Mouse (Mus musculus) hindbrain, embryonic 10.5 days (tissue): ENCODE data around the gene Fpr2. TPM values are rescaled to one million over a fixed set of nuclear protein-coding genes. Genes with fewer than 3 reads are reported as not detected.
"Not testable (repeated sequence)": the region's sequence is repeated elsewhere in the genome, so short reads cannot be mapped to it uniquely, and the experiment has no call there.

ENCODE experiments used
- DNase-seq: peaks from one replicate; pipeline ENCODE4 v3.0.0-alpha.2; 2017; ENCODE audit warnings: low spot score
- H3K27ac ChIP-seq: fragments of 300-500 bp; sonication (generic); 2 replicates; pipeline ENCODE4 v1.5.1; 2016; ENCODE audit warnings: mild to moderate bottlenecking, moderate library complexity
- H3K27me3 ChIP-seq: fragments of 300-500 bp; sonication (generic); 2 replicates; pipeline ENCODE4 v1.6.1; 2016; ENCODE audit warnings: mild to moderate bottlenecking; ENCODE audit not compliant: poor library complexity, insufficient read depth, severe bottlenecking
- H3K36me3 ChIP-seq: fragments of 300-500 bp; sonication (generic); 2 replicates; pipeline ENCODE4 v1.6.1; 2016; ENCODE audit warnings: mild to moderate bottlenecking, moderate library complexity
- H3K4me1 ChIP-seq: fragments of 300-500 bp; sonication (generic); replicated peaks from 2 replicates; pipeline ENCODE4 v1.6.1; 2016; ENCODE audit warnings: mild to moderate bottlenecking
- H3K4me3 ChIP-seq: fragments of 300-500 bp; sonication (generic); 2 replicates; pipeline ENCODE4 v1.5.1; 2016; ENCODE audit warnings: mild to moderate bottlenecking, moderate library complexity
- H3K9me3 ChIP-seq: fragments of 300-500 bp; sonication (generic); 2 replicates; pipeline ENCODE4 v1.6.1; 2016; ENCODE audit warnings: mild to moderate bottlenecking, moderate library complexity
- WGBS: fragments of 180-500 bp; shearing (Covaris S2); methylation state at CpG from one replicate; pipeline ENCODE4 v1.1.7; 2016; 5-methylcytosine and 5-hydroxymethylcytosine counted together
- polyA plus RNA-seq: library from polyadenylated mRNA; unstranded; fragments of >200 nt; fragmentation: Nextera tagmentation; extraction: Ambion mirVana; gene quantifications from 2 replicates; pipeline ENCODE4 v1.2.1, GENCODE M21; 2016

Gene Fpr2
- polyA plus RNA-seq, 1 experiment from 2014 or later: not detected

DNA sequence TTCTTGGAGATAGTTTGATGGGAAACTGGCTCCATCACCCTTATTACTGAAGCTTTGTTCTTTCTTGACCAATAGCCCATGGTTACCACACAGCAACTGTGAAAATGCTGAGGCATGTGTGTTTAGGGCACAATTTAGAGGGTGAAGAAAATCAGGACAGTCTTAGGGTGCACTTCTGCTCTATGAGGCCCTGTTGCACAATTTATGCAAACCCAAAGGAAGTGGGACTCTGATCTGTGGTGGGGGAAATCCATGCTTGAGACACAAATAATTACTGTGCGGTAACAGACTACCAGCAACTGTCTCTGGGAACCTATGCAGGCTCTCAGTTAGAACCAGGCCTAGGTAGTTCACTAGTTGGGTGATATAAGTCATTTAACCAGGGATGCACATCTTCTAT is 13.1 kb downstream of the Fpr2 start:
- Histone ChIP-seq H3K9me3 (no peaks in the 10 kb centered on the region), H3K27me3 (no peaks in the 10 kb centered on the region), H3K4me1 (no peaks in the 10 kb centered on the region), H3K36me3 (no peaks in the 10 kb centered on the region), H3K4me3 (no peak overlapping the region), H3K27ac (no peak overlapping the region)
- 85% methylated on average over 1 of the region's 1 CpGs for WGBS
- DNase-seq: no peak

DNA sequence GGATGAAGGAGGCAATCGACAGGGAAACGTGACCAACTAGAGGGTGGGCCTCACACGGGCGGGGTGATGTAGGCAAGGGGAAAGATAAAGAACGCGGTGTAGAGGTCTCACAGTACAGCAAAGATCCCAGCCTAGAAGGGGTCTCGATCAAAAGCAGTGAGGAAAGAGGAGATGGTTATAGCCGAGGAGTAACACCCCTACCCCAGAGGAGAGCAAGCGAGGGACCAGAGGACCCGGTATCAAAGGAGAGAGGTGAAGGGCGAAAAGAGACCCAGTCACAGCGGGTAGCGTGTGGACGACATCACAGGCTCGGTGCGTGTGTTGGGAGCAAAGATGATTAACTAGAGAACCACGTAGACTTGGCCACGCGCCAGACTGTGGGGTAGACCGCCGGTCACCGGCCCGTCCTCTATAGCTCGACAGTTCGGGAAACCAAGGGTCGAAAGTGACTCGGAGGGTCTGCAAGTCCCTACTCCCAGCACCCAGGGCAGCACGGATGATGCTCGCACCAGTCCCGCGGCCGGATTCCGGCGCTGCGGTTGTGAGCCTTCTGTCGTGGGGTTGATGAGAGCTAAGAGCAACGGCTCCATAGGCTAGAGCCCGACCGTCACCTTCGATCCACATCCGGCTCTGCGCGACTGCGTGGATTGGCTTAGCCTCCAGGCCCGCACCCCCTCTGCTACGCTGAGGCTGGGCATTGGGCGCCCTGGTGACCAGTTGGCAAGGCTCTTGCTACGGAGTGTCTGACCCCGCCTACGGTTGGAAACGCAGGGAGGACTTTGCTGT is 22.2 kb downstream of the Fpr2 start:
- 21% methylated on average over 51 of the region's 51 CpGs for WGBS
- peak; percentile 85 for DNase-seq
- Histone ChIP-seq H3K9me3 (peaks cover 11% of the 10 kb centered on the region; the same call in 1 of the 2 replicates), H3K36me3 (no peaks in the 10 kb centered on the region), H3K27me3 (no peaks in the 10 kb centered on the region), H3K27ac (peak overlapping the region; percentile 83), H3K4me1 (0 out of 2 replicates have a peak, but pooled peaks cover 6% of the 10 kb centered on the region), H3K4me3 (peak overlapping the region; percentile 57)

DNA sequence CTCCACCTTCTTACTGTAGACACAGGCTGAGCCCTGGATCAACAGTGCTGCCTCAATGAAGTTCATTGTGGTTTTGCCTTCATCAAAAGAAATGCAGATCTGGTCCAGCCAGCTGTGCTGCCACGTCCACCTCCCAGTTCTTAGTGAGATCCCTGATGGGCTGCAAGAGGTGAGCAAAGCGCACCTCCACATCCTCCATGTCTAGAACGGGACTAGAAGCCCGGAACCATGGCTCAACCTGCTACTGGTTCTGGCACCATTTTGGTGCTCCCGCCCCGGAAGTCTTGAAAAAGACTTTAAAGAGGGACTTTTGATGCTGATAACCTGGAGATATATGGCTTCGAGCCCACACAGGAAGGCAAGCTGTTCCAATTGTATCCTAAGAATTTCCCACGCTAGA is 25.0 kb downstream of the Fpr2 start:
- H3K36me3 ChIP-seq, H3K4me1 ChIP-seq, DNase-seq, H3K4me3 ChIP-seq, H3K27ac ChIP-seq, H3K27me3 ChIP-seq: not testable (repeated sequence)
- WGBS: 88% methylated on average over 8 of the region's 8 CpGs
- peaks cover 14% of the 10 kb centered on the region; the same call in 1 of the 2 replicates for H3K9me3 ChIP-seq

DNA sequence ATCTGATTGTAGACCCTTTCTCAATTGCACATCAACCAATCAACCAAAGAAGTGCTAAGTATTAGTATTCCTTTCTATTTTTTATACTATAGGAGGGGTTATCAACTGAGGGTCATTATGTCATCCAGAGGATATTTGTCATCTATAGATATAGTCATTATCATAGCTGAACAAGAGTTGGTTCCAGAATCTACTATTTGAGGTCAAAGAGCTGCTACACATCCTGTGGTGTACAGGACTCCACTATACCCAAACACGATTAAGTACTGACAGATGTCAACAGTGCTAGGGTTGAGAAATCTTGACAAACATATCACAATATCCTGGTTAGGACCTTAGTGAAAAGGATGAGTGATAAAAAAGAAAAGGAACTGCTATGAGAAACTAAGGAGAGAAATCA is 29.8 kb downstream of the Fpr2 start:
- H3K27ac ChIP-seq: no peak overlapping the region
- H3K27me3 ChIP-seq: no peaks in the 10 kb centered on the region
- no peak for DNase-seq
- peaks cover 3% of the 10 kb centered on the region; the same call in 1 of the 2 replicates for H3K9me3 ChIP-seq
- H3K36me3 ChIP-seq: no peaks in the 10 kb centered on the region
- no peaks in the 10 kb centered on the region for H3K4me1 ChIP-seq
- H3K4me3 ChIP-seq: no peak overlapping the region
- 92% methylated on average over 1 of the region's 1 CpGs for WGBS

- no peak for DNase-seq
- no peak overlapping the region for H3K27ac ChIP-seq
- H3K4me3 ChIP-seq: no peak overlapping the region
- no peaks in the 10 kb centered on the region for H3K4me1 ChIP-seq
- H3K9me3 ChIP-seq: peaks cover 3% of the 10 kb centered on the region; the same call in 1 of the 2 replicates
- H3K27me3 ChIP-seq: no peaks in the 10 kb centered on the region
- H3K36me3 ChIP-seq: no peaks in the 10 kb centered on the region
These were observed 30.2 kb downstream of the Fpr2 start for GRCm38 (mm10) chr17:17917782-17918181.

Other genes with a start within 250 kb of the Fpr2 start
- gene Vmn2r90, start 184.1 kb upstream of the Fpr2 start, polyA plus RNA-seq: not detected in 2 replicates
- 43.9 and 44.2 TPM in 2 replicates for gene Spaca6, start 60.7 kb upstream of the Fpr2 start, polyA plus RNA-seq
- gene Has1, start 32.6 kb upstream of the Fpr2 start, polyA plus RNA-seq: 0.63 and 1.2 TPM in 2 replicates
- gene Fpr1, start 3.9 kb upstream of the Fpr2 start, polyA plus RNA-seq: not detected in 2 replicates
- gene Fpr3, start within 50 bp of the Fpr2 start, polyA plus RNA-seq: not detected in 2 replicates
- gene Fpr-rs4, start 133.9 kb downstream of the Fpr2 start, polyA plus RNA-seq: not detected in 2 replicates
- 0.01 TPM in 1 of 2 replicates, not detected in the other for gene Vmn2r124, start 161.6 kb downstream of the Fpr2 start, polyA plus RNA-seq
- gene Vmn2r91, start 197.2 kb downstream of the Fpr2 start, polyA plus RNA-seq: not detected in 2 replicates